Mouse (Mus musculus) liver, adult 2 months (tissue): ENCODE measurements around the gene 1700001P01Rik.

Experiments used
- CTCF ChIP-seq: fragments of 200-500 bp; IDR thresholded peaks from 2 replicates; pipeline ENCODE4 v1.5.1; 2011; ENCODE audit warnings: low read depth, low read length, control low read depth
- POLR2A ChIP-seq: fragments of 200-500 bp; IDR thresholded peaks from 2 replicates; pipeline ENCODE4 v1.6.1; 2011; ENCODE audit warnings: low read length, control low read depth; ENCODE audit not compliant: insufficient read depth; ENCODE audit errors: extremely low read depth

DNA sequence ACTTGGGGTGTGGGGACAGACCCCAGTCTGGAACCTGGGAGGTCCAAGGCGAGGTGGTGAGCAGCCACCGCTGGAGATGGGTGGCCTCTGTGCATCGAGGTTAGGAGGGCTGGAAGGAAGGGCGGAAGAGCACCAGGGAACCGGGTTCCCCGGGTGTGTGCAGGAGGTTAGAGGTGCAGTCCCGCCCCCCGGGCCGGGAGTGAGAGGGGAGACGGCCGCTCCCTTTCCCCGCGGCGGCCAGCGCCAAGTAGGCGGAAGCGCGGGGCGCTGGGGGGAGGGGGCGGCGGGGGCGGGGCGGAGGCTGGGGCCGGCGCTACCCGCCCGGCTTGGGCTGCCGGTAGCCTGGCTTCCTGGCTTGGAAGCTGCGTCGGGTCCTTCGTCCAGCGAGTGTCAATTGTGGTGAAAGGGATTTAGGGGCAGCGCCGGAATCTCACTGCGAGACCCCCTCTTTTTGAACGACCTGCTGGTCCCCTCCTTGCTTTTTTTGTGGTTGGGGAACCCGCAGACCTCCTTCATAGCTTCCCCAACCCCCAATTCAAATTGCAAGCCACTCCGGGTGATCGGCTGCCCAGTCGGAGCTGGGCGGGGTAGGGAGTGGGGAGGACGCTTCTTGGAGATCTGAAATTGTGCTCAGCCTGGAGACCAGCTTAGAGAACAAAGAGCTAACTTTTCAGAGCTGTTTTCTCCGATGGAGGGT lies 24.4 kb upstream of the 1700001P01Rik start:
- no peak for TF ChIP-seq CTCF
- TF ChIP-seq POLR2A: 0 out of 2 replicates have a peak, but pooled peaks have one; percentile 34
